Mouse (Mus musculus) MEL (cell line): Measurements from ENCODE around the gene Fth1. TPM values are rescaled to one million over a fixed set of nuclear protein-coding genes. Genes with fewer than 3 reads are reported as not detected.
"Not testable (repeated sequence)": the region's sequence is repeated elsewhere in the genome, so short reads cannot be mapped to it uniquely, and the experiment has no call there.

ENCODE experiments used
- DNase-seq: peaks from one replicate; pipeline ENCODE4 v3.0.0; 2011; ENCODE audit warnings: low read depth, low spot score
- H3K27ac ChIP-seq: 2 replicates; pipeline ENCODE4 v1.5.1; 2012; ENCODE audit warnings: low read depth, mild to moderate bottlenecking, control low read depth, low read length, moderate library complexity; ENCODE audit not compliant: control insufficient read depth
- H3K27me3 ChIP-seq, 2 experiments: fragments of 150-350 bp in 1 of 2; sonication (generic) in 1 of 2; 2 replicates each; pipeline ENCODE4 v1.6.1; 2012; ENCODE audit warnings: low read length in 2 of 2, mild to moderate bottlenecking in 2 of 2, improper control_type of control experiment in 1 of 2, moderate library complexity in 1 of 2; ENCODE audit not compliant: insufficient read depth in 2 of 2, control insufficient read depth in 1 of 2
- H3K36me3 ChIP-seq, 2 experiments: 2 replicates each; pipeline ENCODE4 v1.6.1; 2012 to 2014; ENCODE audit warnings: low read length in 2 of 2, improper control_type of control experiment in 1 of 2, inconsistent platforms in 1 of 2, mild to moderate bottlenecking in 1 of 2; ENCODE audit not compliant: insufficient read depth in 2 of 2, control insufficient read depth in 1 of 2
- H3K4me1 ChIP-seq, 2 experiments: fragments of 150-350 bp in 1 of 2; sonication (generic) in 1 of 2; 2 replicates each; pipeline ENCODE4 v1.6.1; 2012; ENCODE audit warnings: low read length in 2 of 2, improper control_type of control experiment in 1 of 2, mild to moderate bottlenecking in 1 of 2; ENCODE audit not compliant: insufficient read depth in 2 of 2, control insufficient read depth in 1 of 2
- H3K4me3 ChIP-seq, 2 experiments: fragments of 150-350 bp in 1 of 2; sonication (generic) in 1 of 2; 2 replicates each; pipeline ENCODE4 v1.5.1; 2012; ENCODE audit warnings: low read depth in 2 of 2, low read length in 2 of 2, mild to moderate bottlenecking in 2 of 2, moderate library complexity in 2 of 2, control low read depth in 1 of 2, improper control_type of control experiment in 1 of 2; ENCODE audit not compliant: control insufficient read depth in 1 of 2, insufficient read depth in 1 of 2
- H3K79me2 ChIP-seq: 2 replicates; pipeline ENCODE4 v1.6.1; 2012; ENCODE audit warnings: mild to moderate bottlenecking, low read length, moderate library complexity; ENCODE audit not compliant: control insufficient read depth, poor library complexity, insufficient read depth
- H3K9ac ChIP-seq: 2 replicates; pipeline ENCODE4 v1.6.1; 2012; ENCODE audit warnings: low read depth, mild to moderate bottlenecking, control low read depth, low read length, moderate library complexity; ENCODE audit not compliant: control insufficient read depth, poor library complexity, severe bottlenecking
- H3K9me3 ChIP-seq: fragments of 150-350 bp; sonication (generic); replicated peaks from 2 replicates; pipeline ENCODE4 v1.6.1; 2012; ENCODE audit warnings: mild to moderate bottlenecking, low read length, improper control_type of control experiment, moderate library complexity; ENCODE audit not compliant: insufficient read depth
- CHD2 ChIP-seq: IDR thresholded peaks from 2 replicates; pipeline ENCODE4 v1.6.1; 2011; ENCODE audit warnings: low read length, improper control_type of control experiment
- CTCF ChIP-seq, 3 experiments: IDR thresholded peaks in 2 of 3; conservative IDR thresholded peaks in 1 of 3; 2 replicates each; pipeline ENCODE4 v1.5.1; 2011 to 2012; ENCODE audit warnings: low read length in 3 of 3, low read depth in 2 of 3, mild to moderate bottlenecking in 2 of 3, improper control_type of control experiment in 1 of 3, inconsistent platforms in 1 of 3, mixed read lengths in 1 of 3, moderate library complexity in 1 of 3; ENCODE audit not compliant: control insufficient read depth in 1 of 3, insufficient read depth in 1 of 3, poor library complexity in 1 of 3, severe bottlenecking in 1 of 3
- E2F4 ChIP-seq: IDR thresholded peaks from 2 replicates; pipeline ENCODE4 v1.6.1; 2011; ENCODE audit warnings: low read depth, low read length, improper control_type of control experiment, borderline replicate concordance
- ELF1 ChIP-seq: IDR thresholded peaks from 2 replicates; pipeline ENCODE4 v1.6.1; 2014; ENCODE audit warnings: low read depth, mild to moderate bottlenecking, inconsistent platforms, low read length, improper control_type of control experiment, moderate library complexity
- EP300 ChIP-seq, 2 experiments: IDR thresholded peaks; 2 replicates each; pipeline ENCODE4 v1.6.1; 2011; ENCODE audit warnings: improper control_type of control experiment in 2 of 2, low read length in 2 of 2, low read depth in 1 of 2, mild to moderate bottlenecking in 1 of 2
- ETS1 ChIP-seq: IDR thresholded peaks from 2 replicates; pipeline ENCODE4 v1.6.1; 2012; ENCODE audit warnings: low read depth, mild to moderate bottlenecking, inconsistent platforms, low read length, improper control_type of control experiment, moderate library complexity
- GABPA ChIP-seq: IDR thresholded peaks from 2 replicates; pipeline ENCODE4 v1.6.1; 2012; ENCODE audit warnings: low read depth, mild to moderate bottlenecking, inconsistent platforms, low read length, improper control_type of control experiment, moderate library complexity
- GATA1 ChIP-seq: IDR thresholded peaks from 2 replicates; pipeline ENCODE4 v1.6.1; 2011; ENCODE audit warnings: low read depth, low read length, improper control_type of control experiment
- HCFC1 ChIP-seq: IDR thresholded peaks from 2 replicates; pipeline ENCODE4 v1.6.1; 2012; ENCODE audit warnings: low read depth, mild to moderate bottlenecking, inconsistent platforms, low read length, improper control_type of control experiment, moderate library complexity
- MEF2A ChIP-seq: IDR thresholded peaks from 2 replicates; pipeline ENCODE4 v1.6.1; 2014; ENCODE audit warnings: low read depth, mild to moderate bottlenecking, inconsistent platforms, low read length, improper control_type of control experiment; ENCODE audit not compliant: poor library complexity, insufficient replicate concordance, severe bottlenecking; ENCODE audit errors: extremely low read depth
- MXI1 ChIP-seq: IDR thresholded peaks from 2 replicates; pipeline ENCODE4 v1.6.1; 2011; ENCODE audit warnings: mild to moderate bottlenecking, low read depth, low read length, improper control_type of control experiment
- MYB ChIP-seq: IDR thresholded peaks from 2 replicates; pipeline ENCODE4 v1.6.1; 2011; ENCODE audit warnings: mild to moderate bottlenecking, low read depth, low read length, improper control_type of control experiment
- MYC ChIP-seq: IDR thresholded peaks from 2 replicates; pipeline ENCODE4 v1.6.1; 2011; ENCODE audit warnings: low read depth, mild to moderate bottlenecking, low read length, improper control_type of control experiment, moderate library complexity
- NELFE ChIP-seq: IDR thresholded peaks from 2 replicates; pipeline ENCODE4 v1.6.1; 2011; ENCODE audit warnings: low read depth, low read length, improper control_type of control experiment
- NRF1 ChIP-seq: IDR thresholded peaks from 2 replicates; pipeline ENCODE4 v1.6.1; 2014; ENCODE audit warnings: low read depth, mild to moderate bottlenecking, inconsistent platforms, low read length, improper control_type of control experiment, moderate library complexity; ENCODE audit not compliant: poor library complexity, insufficient read depth, severe bottlenecking
- POLR2AphosphoS2 ChIP-seq: IDR thresholded peaks from 2 replicates; pipeline ENCODE4 v1.6.1; 2011; ENCODE audit warnings: low read length, improper control_type of control experiment
- POLR2AphosphoS5 ChIP-seq: IDR thresholded peaks from 2 replicates; pipeline ENCODE4 v1.6.1; 2012; ENCODE audit warnings: low read depth, borderline replicate concordance, mild to moderate bottlenecking, inconsistent platforms, low read length, moderate library complexity, mixed read lengths
- RCOR1 ChIP-seq: IDR thresholded peaks from 2 replicates; pipeline ENCODE4 v1.6.1; 2012; ENCODE audit warnings: low read depth, mild to moderate bottlenecking, inconsistent platforms, low read length, improper control_type of control experiment
- SIN3A ChIP-seq: IDR thresholded peaks from 2 replicates; pipeline ENCODE4 v1.6.1; 2012; ENCODE audit warnings: low read length, improper control_type of control experiment, inconsistent platforms
- SMC3 ChIP-seq: IDR thresholded peaks from 2 replicates; pipeline ENCODE4 v1.6.1; 2011; ENCODE audit warnings: low read depth, low read length, improper control_type of control experiment
- TAL1 ChIP-seq: IDR thresholded peaks from 2 replicates; pipeline ENCODE4 v1.6.1; 2012; ENCODE audit warnings: mild to moderate bottlenecking, inconsistent platforms, low read length, moderate library complexity, mixed read lengths
- TCF12 ChIP-seq: IDR thresholded peaks from 2 replicates; pipeline ENCODE4 v1.6.1; 2014; ENCODE audit warnings: low read depth, mild to moderate bottlenecking, inconsistent platforms, low read length, improper control_type of control experiment, moderate library complexity
- UBTF ChIP-seq: IDR thresholded peaks from 2 replicates; pipeline ENCODE4 v1.6.1; 2012; ENCODE audit warnings: low read depth, mild to moderate bottlenecking, inconsistent platforms, low read length, improper control_type of control experiment, moderate library complexity, borderline replicate concordance; ENCODE audit not compliant: insufficient read depth
- USF1 ChIP-seq: IDR thresholded peaks from 2 replicates; pipeline ENCODE4 v1.6.1; 2014; ENCODE audit warnings: low read depth, mild to moderate bottlenecking, inconsistent platforms, low read length, improper control_type of control experiment, moderate library complexity
- ZC3H11A ChIP-seq: IDR thresholded peaks from 2 replicates; pipeline ENCODE4 v1.6.1; 2012; ENCODE audit warnings: low read depth, mild to moderate bottlenecking, inconsistent platforms, low read length, improper control_type of control experiment
- ZKSCAN1 ChIP-seq: IDR thresholded peaks from 2 replicates; pipeline ENCODE4 v1.6.1; 2012; ENCODE audit warnings: low read depth, mild to moderate bottlenecking, inconsistent platforms, low read length, improper control_type of control experiment, moderate library complexity
- ZMIZ1 ChIP-seq: IDR thresholded peaks from 2 replicates; pipeline ENCODE4 v1.6.1; 2012; ENCODE audit warnings: low read depth, mild to moderate bottlenecking, inconsistent platforms, low read length, improper control_type of control experiment, moderate library complexity
- polyA plus RNA-seq, 2 experiments: library from polyadenylated mRNA; stranded (reverse) in 1 of 2; unstranded in 1 of 2; fragments of >175 nt in 1 of 2; fragments of >200 nt in 1 of 2; gene quantifications; 2 replicates each; pipeline versions ENCODE4 v1.2.1 to v1.2.4; 2012; ENCODE audit warnings: low replicate concordance in 2 of 2, low read depth in 1 of 2; ENCODE audit not compliant: insufficient read length in 2 of 2, insufficient read depth in 1 of 2, missing spikeins in 1 of 2
- total RNA-seq: library from RNA; depleted of rRNA; stranded (reverse); fragments of 300-350 nt; gene quantifications from 2 replicates; pipeline ENCODE4 v1.2.3, GENCODE M21; 2012; rRNA removed

Fth1 gene
- 444 and 518 TPM in 2 replicates for total RNA-seq
- 1,000 to 10,000 TPM; 2,118 to 2,175 TPM for polyA plus RNA-seq

DNA sequence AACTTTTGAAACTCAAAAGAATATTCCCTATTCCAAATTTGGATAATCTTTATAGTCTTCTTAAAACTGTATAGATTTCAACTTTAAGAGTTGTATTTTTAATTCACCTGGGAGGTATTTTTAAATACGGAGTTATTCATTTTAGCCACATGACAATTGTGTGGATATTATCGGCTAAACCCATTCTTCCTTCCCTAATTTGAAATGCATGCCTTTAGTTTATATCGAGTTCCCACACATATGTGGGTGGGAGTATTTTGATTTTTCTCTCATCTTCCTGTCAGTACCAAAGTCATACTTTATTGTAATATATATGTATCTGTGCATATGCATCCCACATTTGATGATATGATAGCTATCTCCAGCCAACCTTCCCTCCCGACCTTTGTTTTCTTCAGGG, at the start of gene Fth1:
Gene Fth1, plus strand, starts transcription at position 341 of the 400 bp plus-strand sequence.
- peaks cover 13 to 55% of the 10 kb centered on the region in 2 experiments for H3K36me3 ChIP-seq
- DNase-seq = peak; percentile 56
- peaks cover 25% of the 10 kb centered on the region for H3K79me2 ChIP-seq
- TF ChIP-seq CHD2 (no peak), USF1 (peak; percentile 56; the same call in 1 of the 2 replicates), ZKSCAN1 (no peak), ZMIZ1 (no peak), EP300 (IDR thresholded peaks at IDR 0.05; ENCODE audit: low read depth in 1 of 2, low read length in 2 of 2) (peak; percentile 74 to 80), MEF2A (no peak), SIN3A (peak; percentile 65), ETS1 (peak; percentile 69), NRF1 (no peak), SMC3 (no peak), GATA1 (peak; percentile 66), ELF1 (no peak), CTCF (IDR thresholded peaks at IDR 0.05 in 2 of 3, conservative IDR thresholded peaks at IDR 0.05 in 1 of 3; ENCODE audit: control insufficient read depth in 1 of 3, insufficient read depth in 1 of 3, low read depth in 2 of 3, low read length in 3 of 3, poor library complexity in 1 of 3, severe bottlenecking in 1 of 3) (no peak), E2F4 (no peak), HCFC1 (no peak), NELFE (no peak), MYC (peak; percentile 79; the same call in 1 of the 2 replicates), MYB (no peak), GABPA (no peak), ZC3H11A (no peak), MXI1 (peak; percentile 61), POLR2AphosphoS5 (no peak), UBTF (no peak), TAL1 (peak; percentile 29; the same call in 1 of the 2 replicates), RCOR1 (peak; percentile 67), TCF12 (peak; percentile 70), POLR2AphosphoS2 (no peak)
- peaks cover 36 to 40% of the 10 kb centered on the region in 2 experiments for H3K4me1 ChIP-seq
- H3K27me3 ChIP-seq = no peaks in the 10 kb centered on the region
- no peaks in the 10 kb centered on the region for H3K9me3 ChIP-seq
- H3K9ac ChIP-seq = peak within 1 kb of the TSS; percentile 82
- H3K27ac ChIP-seq = peak within 1 kb of the TSS; percentile 90
- no peak within 1 kb of the TSS for H3K4me3 ChIP-seq

DNA sequence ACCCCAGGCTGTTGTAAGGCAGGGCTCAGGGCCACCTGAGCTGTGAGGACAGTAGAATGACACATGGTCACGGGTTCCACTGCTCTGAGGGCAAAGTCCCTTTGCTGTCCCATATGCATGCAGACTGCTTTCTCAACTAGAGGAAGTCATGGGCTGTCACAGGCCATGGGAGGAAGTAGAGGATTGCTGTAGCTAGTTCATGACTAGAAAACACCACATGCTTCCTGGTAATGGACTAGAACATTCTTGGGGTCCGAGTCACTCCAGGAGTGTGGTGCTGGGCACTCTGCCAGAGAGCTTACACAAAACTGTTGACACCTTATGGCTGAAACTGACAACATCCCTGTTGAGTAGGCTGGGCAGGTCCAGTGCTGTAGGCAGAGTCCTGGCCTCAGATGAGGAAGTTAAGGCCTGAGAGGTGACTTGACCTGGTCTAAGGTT, 49.2 kb upstream of the Fth1 start:
- not testable (repeated sequence) for H3K27me3 ChIP-seq, DNase-seq, H3K9ac ChIP-seq, H3K36me3 ChIP-seq, H3K4me1 ChIP-seq, H3K27ac ChIP-seq, H3K9me3 ChIP-seq, H3K4me3 ChIP-seq, H3K79me2 ChIP-seq
